Mouse (Mus musculus): ENCODE results near the gene Nfib. TPM values are rescaled to one million over a fixed set of nuclear protein-coding genes. Genes with fewer than 3 reads are reported as not detected.

Gene Nfib
- 97.2 and 113 TPM in 2 replicates for polyA plus RNA-seq (2015; fragmentation: Nextera tagmentation; extraction: Ambion mirVana)

DNA sequence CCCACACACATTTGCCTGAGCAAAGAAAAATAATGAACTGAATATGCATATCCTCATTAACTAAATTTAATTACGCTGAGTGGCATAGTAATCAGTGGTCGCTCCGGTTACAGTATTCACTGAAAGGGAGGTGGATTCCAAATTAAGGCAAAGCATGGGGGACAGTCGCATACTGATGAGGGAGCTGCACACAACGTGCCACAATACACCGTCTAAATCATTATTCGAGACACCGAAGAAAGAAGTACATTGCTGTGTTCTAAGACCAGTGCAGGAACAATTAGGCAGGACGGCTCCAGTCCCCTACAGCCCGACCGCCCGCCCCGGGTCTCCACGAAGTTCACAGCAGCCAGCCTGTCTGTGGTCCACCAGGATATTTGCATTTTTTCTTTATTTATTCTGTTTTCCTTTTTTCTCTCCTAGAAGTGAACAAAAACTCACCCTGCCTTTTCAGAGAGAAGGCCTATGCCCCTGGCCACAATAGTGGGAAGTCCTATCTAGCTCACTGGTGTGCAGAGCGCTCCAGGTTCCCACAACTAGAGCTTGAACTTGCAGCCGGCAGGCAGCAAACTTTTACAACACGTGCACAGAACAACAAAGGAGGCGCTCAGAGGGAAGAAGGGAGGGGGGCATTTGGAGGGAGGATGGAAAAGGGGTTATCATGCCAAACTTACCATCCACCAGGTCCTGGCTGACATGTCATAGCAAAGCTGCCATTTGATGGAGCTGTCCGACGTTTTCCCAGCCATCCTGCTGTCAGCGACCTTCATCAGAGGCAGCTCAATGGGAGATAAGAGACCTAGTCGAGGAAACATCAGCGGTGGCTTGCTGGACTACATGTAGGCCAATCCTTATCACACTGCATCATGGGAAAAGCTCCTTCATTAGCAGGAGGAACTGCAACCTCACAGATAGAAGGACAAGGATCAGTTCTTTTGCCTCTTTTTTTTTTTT is at the start of gene Nfib:
TSS of gene Nfib (minus strand) at position 910 of the 954 bp plus-strand sequence.
- Histone ChIP-seq H3K4me2 (no peak within 1 kb of the TSS), H3K9ac (no peak within 1 kb of the TSS), H3K27ac (no peak within 1 kb of the TSS), H3K9me3 (no peaks in the 10 kb centered on the region), H3K4me1 (peaks cover 13% of the 10 kb centered on the region), H3K36me3 (no peaks in the 10 kb centered on the region), H3K27me3 (no peaks in the 10 kb centered on the region), H3K4me3 (no peak within 1 kb of the TSS)
- WGBS, result 61% methylated on average over 23 of the region's 23 CpGs
- ATAC-seq (ENCODE audit: insufficient number of reproducible peaks, low FRiP score, low TSS enrichment, low read depth), result no peak

DNA sequence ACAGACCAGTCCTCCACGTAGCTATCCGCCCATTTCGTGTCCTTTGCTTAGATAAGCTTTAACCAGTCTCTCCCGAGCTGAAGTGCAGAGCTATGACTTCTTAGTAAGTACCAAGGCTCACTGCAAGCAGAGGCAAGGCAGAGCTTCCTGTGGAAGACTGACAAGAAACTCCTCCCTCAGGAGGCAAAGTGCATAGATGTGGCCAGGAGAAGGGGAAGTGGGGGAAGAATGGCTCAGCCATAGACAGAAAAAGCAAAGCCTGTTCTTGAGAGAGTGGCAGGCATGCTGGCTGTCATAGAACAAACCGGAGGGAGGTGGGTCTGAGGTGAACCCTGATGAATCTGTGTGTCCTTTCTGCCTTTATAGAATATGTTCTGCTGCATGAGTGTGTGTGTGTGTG is 30.2 kb upstream of the Nfib start:
- peak overlapping the region; percentile 83 for H3K27ac ChIP-seq
- no peak overlapping the region for H3K9ac ChIP-seq
- H3K4me1 ChIP-seq, result peaks cover 12% of the 10 kb centered on the region; the same call in 1 of the 2 replicates
- H3K9me3 ChIP-seq, result no peaks in the 10 kb centered on the region
- no peaks in the 10 kb centered on the region for H3K27me3 ChIP-seq
- no peak for ATAC-seq (ENCODE audit: insufficient number of reproducible peaks, low FRiP score, low TSS enrichment, low read depth)
- no peak overlapping the region for H3K4me2 ChIP-seq
- 53% methylated on average over 5 of the region's 5 CpGs for WGBS
- H3K36me3 ChIP-seq, result no peaks in the 10 kb centered on the region
- no peak overlapping the region for H3K4me3 ChIP-seq

DNA sequence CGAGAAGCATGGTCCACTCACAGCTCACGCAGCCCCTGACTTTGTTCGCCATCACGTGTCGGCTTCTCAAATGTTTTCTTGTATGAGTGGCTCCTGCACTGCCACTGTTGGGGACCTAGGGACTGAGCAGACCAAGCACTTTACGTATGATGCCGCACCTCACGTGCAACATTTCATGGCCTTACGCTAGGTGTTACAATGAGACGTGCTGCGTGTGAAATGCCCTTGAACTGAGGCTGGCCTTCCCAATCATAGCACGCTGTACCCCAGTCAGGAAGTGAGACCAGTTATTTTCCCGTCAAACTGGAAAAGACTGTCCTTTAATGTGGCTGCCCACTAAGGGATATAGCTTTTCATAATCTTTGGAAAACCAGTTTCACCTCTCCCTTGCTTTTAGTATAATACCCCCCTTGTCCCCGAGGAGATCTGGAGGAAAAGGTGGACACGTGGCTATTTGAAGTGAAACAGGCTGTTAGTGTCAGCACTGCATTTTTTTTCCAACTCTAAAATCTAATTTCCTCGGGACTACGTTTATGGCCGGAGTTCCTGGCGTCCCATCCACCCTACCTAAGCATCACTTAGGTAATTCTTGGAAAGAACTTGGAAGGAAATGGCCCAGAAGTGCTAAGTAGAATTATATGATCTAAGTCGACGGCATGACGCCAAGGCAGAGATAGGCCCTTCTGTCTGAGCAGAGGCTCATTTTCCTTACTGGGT is 29.4 kb upstream of the Nfib start:
- peak overlapping the region; percentile 7; the same call in 1 of the 2 replicates for H3K4me2 ChIP-seq
- H3K27me3 ChIP-seq, result no peaks in the 10 kb centered on the region
- H3K4me3 ChIP-seq, result no peak overlapping the region
- H3K9ac ChIP-seq, result no peak overlapping the region
- H3K36me3 ChIP-seq, result no peaks in the 10 kb centered on the region
- WGBS, result 48% methylated on average over 22 of the region's 22 CpGs
- peaks cover 12% of the 10 kb centered on the region; the same call in 1 of the 2 replicates for H3K4me1 ChIP-seq
- no peaks in the 10 kb centered on the region for H3K9me3 ChIP-seq
- ATAC-seq (ENCODE audit: insufficient number of reproducible peaks, low FRiP score, low TSS enrichment, low read depth), result peak; percentile 85
- peak overlapping the region; percentile 83 for H3K27ac ChIP-seq

DNA sequence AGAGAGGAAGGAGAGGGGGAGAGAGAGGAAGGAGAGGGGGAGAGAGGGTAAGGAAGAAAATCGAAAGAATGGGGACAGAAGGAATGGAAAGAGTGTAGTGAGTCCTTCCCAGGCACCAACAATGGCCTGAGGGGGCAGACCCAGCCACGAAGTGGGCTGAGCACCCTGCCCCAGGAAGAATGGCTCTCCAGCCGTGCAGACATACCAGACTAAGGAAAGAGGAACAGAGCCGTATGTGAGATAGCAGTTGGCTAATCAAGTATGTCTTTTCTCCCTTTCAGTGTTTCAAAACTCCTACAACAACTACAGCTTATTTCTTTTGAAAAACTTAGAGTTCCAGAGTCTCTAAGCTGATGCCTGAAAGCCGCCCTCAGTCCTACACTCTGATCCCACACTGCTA is 28.8 kb upstream of the Nfib start:
- H3K4me2 ChIP-seq, result 0 out of 2 replicates have a peak overlapping the region, but pooled peaks have one; percentile 7
- no peaks in the 10 kb centered on the region for H3K9me3 ChIP-seq
- H3K4me1 ChIP-seq, result peaks cover 12% of the 10 kb centered on the region; the same call in 1 of the 2 replicates
- H3K27ac ChIP-seq, result peak overlapping the region; percentile 83
- WGBS, result 46% methylated on average over 5 of the region's 5 CpGs
- ATAC-seq (ENCODE audit: insufficient number of reproducible peaks, low FRiP score, low TSS enrichment, low read depth), result no peak
- no peak overlapping the region for H3K4me3 ChIP-seq
- no peaks in the 10 kb centered on the region for H3K27me3 ChIP-seq
- no peaks in the 10 kb centered on the region for H3K36me3 ChIP-seq
- no peak overlapping the region for H3K9ac ChIP-seq

DNA sequence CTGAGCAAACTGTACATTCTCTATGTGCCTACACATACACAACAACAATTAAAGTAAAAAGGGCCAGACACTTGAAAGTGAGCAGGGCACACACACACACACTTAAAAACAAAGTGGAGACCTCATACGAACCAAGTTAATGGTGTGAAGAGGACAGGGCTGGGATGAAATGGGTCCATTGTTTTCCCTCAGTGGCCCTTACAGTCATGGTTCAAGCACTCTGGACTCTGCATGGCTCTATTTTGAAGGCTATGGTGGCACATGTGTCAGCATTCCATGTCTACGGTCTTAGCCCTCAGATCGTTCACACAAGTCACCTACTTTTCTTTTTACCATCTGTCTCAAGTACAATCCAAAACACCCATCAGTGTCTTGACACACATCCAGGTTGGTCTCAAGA is 28.1 kb upstream of the Nfib start:
- H3K4me2 ChIP-seq, result no peak overlapping the region
- no peak overlapping the region for H3K9ac ChIP-seq
- no peak overlapping the region for H3K27ac ChIP-seq
- no peaks in the 10 kb centered on the region for H3K27me3 ChIP-seq
- H3K4me3 ChIP-seq, result no peak overlapping the region
- H3K36me3 ChIP-seq, result no peaks in the 10 kb centered on the region
- 79% methylated on average over 3 of the region's 3 CpGs for WGBS
- no peak for ATAC-seq (ENCODE audit: insufficient number of reproducible peaks, low FRiP score, low TSS enrichment, low read depth)
- peaks cover 12% of the 10 kb centered on the region; the same call in 1 of the 2 replicates for H3K4me1 ChIP-seq
- no peaks in the 10 kb centered on the region for H3K9me3 ChIP-seq

DNA sequence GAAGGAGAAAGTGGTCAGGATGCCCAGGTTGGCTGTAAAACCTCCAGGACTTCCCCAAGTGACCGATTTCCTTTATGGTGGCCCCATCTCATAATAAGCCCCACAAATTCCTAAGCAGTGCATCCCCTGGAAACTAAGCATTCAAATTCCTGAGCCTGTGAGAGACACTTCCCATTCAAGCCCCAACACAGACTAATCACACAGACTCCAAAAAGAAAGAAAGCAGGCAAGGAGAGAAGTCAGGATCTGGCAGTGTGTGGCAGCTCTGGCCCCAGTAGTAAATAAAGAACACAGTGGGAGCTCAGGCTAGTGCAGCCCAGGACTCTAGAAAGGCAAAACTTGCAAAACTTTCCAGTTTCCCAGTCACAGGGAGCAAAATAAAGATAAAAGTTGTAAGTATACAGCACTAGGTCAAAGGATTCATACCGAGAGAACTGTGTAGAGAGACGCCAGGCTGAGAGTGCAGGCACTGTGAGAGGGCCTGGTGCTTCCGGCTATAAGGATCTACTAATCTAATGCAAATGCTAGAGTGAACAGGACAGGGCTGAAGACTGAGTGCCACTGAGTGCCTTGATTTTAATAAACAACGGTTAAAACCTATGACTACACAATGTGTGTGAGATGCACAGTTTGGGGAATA is 24.8 kb upstream of the Nfib start:
- Histone ChIP-seq H3K27me3 (no peaks in the 10 kb centered on the region), H3K9ac (no peak overlapping the region), H3K4me1 (peaks cover 8% of the 10 kb centered on the region; the same call in 1 of the 2 replicates), H3K36me3 (no peaks in the 10 kb centered on the region), H3K27ac (no peak overlapping the region), H3K4me2 (no peak overlapping the region), H3K9me3 (no peaks in the 10 kb centered on the region), H3K4me3 (no peak overlapping the region)
- ATAC-seq (ENCODE audit: insufficient number of reproducible peaks, low FRiP score, low TSS enrichment, low read depth), result no peak
- 66% methylated on average over 5 of the region's 5 CpGs for WGBS

DNA sequence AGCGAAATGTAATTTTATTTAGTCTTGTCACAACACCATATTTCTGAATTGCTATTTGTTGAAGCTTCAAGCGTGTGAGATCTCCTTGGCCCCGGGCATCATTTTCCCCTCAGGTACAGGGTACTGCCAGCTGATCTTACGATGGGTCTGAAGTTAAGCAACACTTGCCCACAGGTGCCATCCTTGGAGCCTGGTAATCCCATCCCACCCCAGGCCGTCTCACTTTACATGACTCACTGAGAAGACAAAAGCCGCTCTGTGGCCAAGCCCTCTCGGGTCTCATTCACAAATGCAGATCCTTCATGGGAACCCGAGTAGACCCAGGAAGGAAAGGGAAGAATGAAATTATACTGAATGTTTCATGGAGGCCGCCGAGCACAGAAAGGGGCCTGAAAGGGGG is 18.5 kb upstream of the Nfib start:
- Histone ChIP-seq H3K36me3 (no peaks in the 10 kb centered on the region), H3K4me3 (no peak overlapping the region), H3K9me3 (no peaks in the 10 kb centered on the region), H3K27ac (no peak overlapping the region), H3K27me3 (no peaks in the 10 kb centered on the region), H3K4me2 (no peak overlapping the region), H3K9ac (no peak overlapping the region), H3K4me1 (peaks cover 4% of the 10 kb centered on the region; the same call in 1 of the 2 replicates)
- WGBS, result 54% methylated on average over 10 of the region's 10 CpGs
- no peak for ATAC-seq (ENCODE audit: insufficient number of reproducible peaks, low FRiP score, low TSS enrichment, low read depth)

DNA sequence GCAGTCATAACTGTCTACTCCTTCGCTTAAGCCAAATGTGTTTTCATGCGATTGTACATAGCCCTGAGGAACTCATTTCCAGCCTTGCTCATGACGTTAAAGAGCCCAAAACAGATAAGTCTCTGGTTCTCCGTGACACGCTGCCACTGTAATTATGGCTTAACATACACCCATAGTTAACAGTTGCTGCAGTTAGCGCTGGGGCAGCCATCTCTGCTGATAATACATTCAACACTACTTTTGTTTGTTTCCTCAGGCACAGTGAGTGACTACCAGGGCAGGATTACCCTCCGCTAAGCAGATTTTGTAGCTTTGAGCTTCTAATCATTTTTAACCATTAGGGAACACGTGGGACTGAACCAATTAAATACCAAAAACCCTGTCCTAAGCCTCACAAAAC is 17.5 kb upstream of the Nfib start:
- no peak overlapping the region for H3K9ac ChIP-seq
- H3K4me1 ChIP-seq, result peaks cover 4% of the 10 kb centered on the region; the same call in 1 of the 2 replicates
- ATAC-seq (ENCODE audit: insufficient number of reproducible peaks, low FRiP score, low TSS enrichment, low read depth), result no peak
- H3K9me3 ChIP-seq, result no peaks in the 10 kb centered on the region
- WGBS, result 71% methylated on average over 8 of the region's 8 CpGs
- no peaks in the 10 kb centered on the region for H3K27me3 ChIP-seq
- H3K4me3 ChIP-seq, result no peak overlapping the region
- H3K36me3 ChIP-seq, result no peaks in the 10 kb centered on the region
- H3K27ac ChIP-seq, result no peak overlapping the region
- H3K4me2 ChIP-seq, result no peak overlapping the region

DNA sequence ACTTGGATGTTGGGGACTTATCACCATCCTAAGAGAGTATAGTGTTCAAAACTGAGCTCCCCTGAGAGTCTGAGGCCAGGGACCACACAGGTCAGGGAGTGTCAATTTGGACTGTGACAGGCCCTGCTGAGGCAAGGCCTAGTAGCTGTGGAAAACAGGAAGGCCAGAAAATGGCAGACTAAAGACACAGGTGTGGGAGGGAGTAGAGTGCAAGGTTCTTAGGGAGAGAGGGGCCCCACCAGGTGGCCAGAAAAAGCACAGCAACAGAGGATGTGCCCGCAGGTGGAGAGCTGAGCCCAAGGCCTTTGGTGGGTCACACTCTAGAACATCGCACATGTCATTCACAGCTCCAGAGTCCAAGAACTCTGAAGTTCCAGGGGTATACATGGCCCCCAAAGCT is 10.3 kb upstream of the Nfib start:
- Histone ChIP-seq H3K9ac (no peak overlapping the region), H3K4me2 (no peak overlapping the region), H3K4me3 (no peak overlapping the region), H3K27ac (no peak overlapping the region), H3K9me3 (no peaks in the 10 kb centered on the region), H3K4me1 (no peaks in the 10 kb centered on the region), H3K36me3 (no peaks in the 10 kb centered on the region), H3K27me3 (no peaks in the 10 kb centered on the region)
- ATAC-seq (ENCODE audit: insufficient number of reproducible peaks, low FRiP score, low TSS enrichment, low read depth), result no peak
- WGBS, result 81% methylated on average over 2 of the region's 2 CpGs

DNA sequence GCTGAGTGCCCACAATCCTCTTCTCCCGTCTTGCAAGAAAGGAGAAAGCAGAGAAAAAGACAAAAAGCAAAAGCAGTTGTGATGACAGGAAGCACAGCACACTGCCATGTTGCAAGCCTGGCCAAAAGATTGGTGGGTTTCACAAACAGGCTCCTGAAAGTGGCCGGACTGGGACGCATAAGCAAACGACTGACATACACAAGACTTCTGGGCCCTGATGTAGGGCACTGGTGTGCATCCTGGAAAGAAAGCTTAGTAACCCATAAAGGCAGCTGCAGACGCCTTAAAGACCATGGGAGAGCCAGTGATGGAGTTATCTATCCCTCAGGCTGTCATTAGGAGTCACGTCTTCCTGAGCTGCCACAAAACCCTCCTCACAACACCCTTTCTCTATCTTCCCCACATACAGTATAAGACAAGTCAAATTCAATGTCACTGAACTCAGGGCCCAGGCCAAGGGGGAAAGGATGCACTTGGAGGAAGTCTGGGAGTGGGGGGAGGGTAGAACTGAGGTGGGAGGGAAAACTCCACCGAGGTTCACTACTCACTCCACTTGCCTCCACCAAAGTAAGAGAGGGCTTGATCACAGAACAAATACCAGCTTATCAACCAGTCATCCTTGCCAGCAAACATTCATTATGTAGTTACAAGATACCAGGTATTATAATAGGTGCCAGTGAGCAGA is 6.2 kb upstream of the Nfib start:
- H3K4me1 ChIP-seq, result peaks cover 6% of the 10 kb centered on the region
- H3K4me2 ChIP-seq, result no peak overlapping the region
- no peak for ATAC-seq (ENCODE audit: insufficient number of reproducible peaks, low FRiP score, low TSS enrichment, low read depth)
- no peak overlapping the region for H3K9ac ChIP-seq
- no peaks in the 10 kb centered on the region for H3K9me3 ChIP-seq
- WGBS, result 85% methylated on average over 7 of the region's 7 CpGs
- no peak overlapping the region for H3K4me3 ChIP-seq
- H3K36me3 ChIP-seq, result no peaks in the 10 kb centered on the region
- no peak overlapping the region for H3K27ac ChIP-seq
- H3K27me3 ChIP-seq, result no peaks in the 10 kb centered on the region

DNA sequence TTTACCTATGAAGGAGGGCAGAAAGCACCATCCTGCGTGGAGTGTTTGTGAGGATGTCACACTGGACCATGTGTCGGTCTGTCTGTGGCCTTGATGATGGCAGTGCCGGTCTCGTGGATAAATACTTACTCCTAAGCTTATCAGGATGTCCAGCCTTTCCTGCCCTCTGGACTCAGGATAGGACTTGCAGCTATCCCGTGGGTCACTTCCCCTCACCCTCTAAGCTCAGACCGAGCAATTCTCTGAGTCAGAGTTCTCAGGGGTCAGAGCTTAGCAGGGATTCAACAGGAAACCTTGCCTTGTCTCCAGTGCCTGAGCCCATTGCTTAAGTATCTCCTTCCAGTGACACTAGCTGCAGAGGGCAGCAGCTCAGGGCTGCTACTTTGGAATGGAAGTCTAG is 4.1 kb upstream of the Nfib start:
- Histone ChIP-seq H3K9me3 (no peaks in the 10 kb centered on the region), H3K27ac (0 out of 2 replicates have a peak overlapping the region, but pooled peaks have one; percentile 7), H3K4me2 (no peak overlapping the region), H3K27me3 (no peaks in the 10 kb centered on the region), H3K36me3 (no peaks in the 10 kb centered on the region), H3K4me1 (peaks cover 13% of the 10 kb centered on the region), H3K9ac (no peak overlapping the region), H3K4me3 (no peak overlapping the region)
- WGBS, result 77% methylated on average over 6 of the region's 6 CpGs
- no peak for ATAC-seq (ENCODE audit: insufficient number of reproducible peaks, low FRiP score, low TSS enrichment, low read depth)

All from limb, embryonic 15.5 days (tissue).